Mouse (Mus musculus): ENCODE measurements around the gene Epor. TPM values are rescaled to one million over a fixed set of nuclear protein-coding genes. Genes with fewer than 3 reads are reported as not detected.

The Epor gene
- 244 and 249 TPM in 2 replicates for total RNA-seq (2015; ENCODE audit: low replicate concordance)
- 188 and 199 TPM in 2 replicates for total RNA-seq (2017; ENCODE audit: low replicate concordance)

DNA sequence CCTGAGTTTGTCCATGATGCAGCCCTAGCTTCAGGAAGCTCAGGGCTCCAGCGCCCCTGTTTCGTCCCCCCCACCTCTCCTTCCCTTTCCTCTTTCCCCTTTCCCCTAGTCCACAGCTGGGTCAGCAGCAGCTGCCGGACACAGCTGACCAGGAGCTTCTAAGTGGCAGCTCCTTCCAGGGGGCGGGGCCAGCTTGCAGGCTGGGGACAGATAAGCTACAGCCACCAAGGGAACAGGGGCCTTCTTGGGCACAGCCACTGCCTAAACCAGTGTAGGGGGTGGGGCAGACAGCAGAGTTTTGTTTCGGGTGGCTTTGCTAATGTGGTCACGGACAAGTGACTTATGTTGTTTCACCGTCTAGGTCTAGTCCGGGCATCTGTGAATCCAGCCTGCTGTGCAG lies at the start of gene Epor:
TSS of gene Epor (minus strand) at position 90 of the 400 bp plus-strand sequence.
- ATAC-seq (replicated peaks; ENCODE audit: low FRiP score, poor library complexity, severe bottlenecking), result peak; percentile 83

DNA sequence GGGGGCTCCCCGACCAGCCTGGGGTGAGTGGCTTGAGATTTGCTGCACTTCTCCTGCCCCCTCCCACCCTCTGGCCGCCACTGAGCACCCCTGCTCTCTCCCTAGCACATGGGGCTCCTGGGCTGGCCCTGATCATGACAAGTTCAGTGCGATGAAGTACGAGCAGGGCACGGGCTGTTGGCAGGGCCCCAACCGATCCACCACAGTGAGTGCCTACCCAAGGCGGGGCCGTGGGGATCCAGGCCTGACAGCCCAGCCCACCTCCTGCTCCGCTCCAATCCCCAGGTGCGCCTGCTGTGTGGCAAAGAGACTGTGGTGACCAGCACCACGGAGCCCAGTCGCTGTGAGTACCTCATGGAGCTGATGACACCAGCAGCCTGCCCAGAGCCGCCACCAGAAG lies 49.4 kb upstream of the Epor start:
- no peak for ATAC-seq (replicated peaks; ENCODE audit: low FRiP score, poor library complexity, severe bottlenecking)

DNA sequence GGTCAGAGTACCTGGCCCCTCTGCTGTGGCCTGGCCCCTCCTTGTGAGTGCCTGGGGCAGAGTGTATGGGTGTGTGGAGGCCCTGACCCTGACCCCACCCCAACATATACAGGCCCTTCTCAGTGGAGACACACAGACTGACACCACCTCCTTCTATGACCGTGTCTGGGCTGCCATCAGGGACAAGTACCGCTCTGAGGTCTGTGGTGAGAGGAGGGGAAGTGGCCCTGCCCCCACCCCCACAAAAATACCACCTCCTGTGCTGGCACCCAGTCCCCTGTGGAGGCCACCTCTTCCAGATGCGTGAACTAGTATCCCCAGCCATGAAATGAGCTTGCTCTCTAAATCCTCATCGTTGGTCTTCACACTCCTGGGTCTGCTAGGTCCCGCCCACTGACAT lies 47.7 kb upstream of the Epor start:
- ATAC-seq (replicated peaks; ENCODE audit: low FRiP score, poor library complexity, severe bottlenecking), result no peak

DNA sequence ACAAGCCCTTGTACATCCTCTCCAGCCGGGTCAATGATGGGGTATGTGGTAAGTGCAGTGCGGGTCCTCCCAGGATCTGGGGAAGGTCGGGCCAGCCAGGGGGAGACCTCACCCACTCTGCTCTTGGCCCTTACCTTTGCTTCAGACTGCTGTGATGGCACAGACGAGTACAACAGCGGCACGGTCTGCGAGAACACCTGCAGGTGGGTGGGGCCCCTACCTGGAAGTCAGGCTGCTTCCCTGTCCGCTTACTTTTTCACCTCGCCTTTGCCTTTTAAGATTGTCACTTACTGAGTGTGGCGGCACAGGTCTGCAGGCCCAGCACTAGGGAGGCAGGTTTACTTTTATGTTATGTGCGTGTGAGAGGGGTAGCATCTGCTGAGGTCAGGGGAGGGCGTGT lies 41.2 kb upstream of the Epor start:
- no peak for ATAC-seq (replicated peaks; ENCODE audit: low FRiP score, poor library complexity, severe bottlenecking)

DNA sequence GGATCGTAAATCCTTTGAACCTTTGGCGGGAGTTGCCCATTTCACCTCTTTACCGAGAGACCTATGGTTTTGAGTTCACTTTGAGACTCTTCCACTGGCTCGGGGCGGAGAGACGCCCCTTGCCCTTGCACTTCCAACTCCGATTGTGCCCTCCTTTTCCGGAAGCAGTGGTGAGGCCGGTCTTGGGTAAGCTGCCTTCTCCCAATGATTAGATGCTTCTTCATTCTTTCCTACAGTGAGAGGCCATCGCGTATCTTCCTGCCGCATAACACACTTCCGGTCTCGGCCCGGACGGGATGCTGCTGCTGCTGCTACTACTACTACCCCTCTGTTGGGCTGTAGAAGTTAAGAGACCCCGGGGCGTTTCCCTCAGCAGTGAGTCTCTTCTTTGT lies 39.9 kb upstream of the Epor start:
- ATAC-seq (replicated peaks; ENCODE audit: low FRiP score, poor library complexity, severe bottlenecking), result peak; percentile 52

DNA sequence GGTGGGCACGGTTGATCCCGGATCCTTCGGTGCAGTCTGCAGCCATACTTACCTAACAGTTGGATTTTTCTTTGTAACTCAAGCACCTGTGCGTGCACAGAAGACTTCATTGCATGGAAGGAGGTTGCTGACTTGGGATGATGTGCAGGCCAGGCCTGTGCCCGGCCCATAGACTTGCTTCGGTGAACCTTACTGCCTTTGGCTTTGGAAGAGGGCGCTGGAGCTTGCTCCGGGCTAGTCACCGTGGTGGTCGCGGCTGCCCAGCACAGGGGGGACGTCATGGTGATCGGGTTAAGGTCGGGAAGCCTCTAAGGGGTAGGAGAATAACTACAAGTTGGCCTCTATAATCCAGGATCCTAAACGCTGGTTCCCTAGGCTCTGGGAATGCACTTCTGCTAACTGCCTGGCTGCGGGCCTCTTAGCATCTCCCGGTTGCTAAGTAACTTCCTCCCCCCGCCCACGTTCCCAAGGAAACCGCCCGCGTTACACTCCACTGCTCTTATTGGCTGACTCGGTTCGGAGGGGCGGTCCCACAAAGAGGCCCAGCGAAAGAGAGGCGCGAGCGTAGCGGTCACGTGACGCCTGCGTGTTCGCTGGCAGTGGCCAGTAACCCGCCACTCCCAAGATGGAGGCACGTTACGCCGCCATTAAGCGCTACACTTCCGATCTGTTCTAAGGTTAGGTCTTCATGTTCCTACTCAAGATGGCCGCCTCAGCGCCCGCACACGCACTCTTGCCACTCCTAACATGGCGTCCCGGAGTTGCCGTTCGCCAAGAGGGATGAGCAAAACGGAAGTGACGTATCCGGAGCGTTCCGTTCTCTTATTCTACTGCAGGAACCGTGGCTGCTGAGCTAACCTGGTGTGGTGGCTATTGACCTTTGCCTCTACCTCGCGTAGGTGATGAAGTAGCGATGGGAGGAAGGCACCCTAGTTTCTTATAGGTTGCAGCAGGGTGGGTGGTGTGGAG lies 39.2 kb upstream of the Epor start, which contains the start of the genes Ccdc151 and Prkcsh:
TSS of gene Ccdc151 (minus strand) at position 441 of the 969 bp plus-strand sequence.
TSS of gene Prkcsh (plus strand) at position 613 of the 969 bp plus-strand sequence.
- peak; percentile 94 for ATAC-seq (replicated peaks; ENCODE audit: low FRiP score, poor library complexity, severe bottlenecking)

DNA sequence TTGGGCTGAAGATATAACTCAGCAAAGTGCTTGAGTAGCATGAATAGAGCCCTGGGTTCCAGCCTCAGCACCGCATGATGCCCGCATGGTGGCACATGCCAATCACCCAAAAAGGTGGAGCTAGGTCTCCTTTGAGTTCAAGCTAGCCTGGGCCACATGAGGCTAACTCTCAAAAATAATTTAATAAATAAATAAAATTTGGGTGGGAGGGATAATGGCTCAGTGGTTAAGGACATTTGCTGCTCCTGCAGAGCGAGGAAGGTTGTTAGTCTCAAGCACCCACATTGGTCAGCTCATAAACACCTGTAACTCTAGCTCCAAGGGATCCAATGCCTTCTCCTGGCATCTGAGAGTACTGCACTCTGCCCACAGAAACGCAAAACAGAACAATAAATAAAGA lies 38.3 kb upstream of the Epor start:
- no peak for ATAC-seq (replicated peaks; ENCODE audit: low FRiP score, poor library complexity, severe bottlenecking)

DNA sequence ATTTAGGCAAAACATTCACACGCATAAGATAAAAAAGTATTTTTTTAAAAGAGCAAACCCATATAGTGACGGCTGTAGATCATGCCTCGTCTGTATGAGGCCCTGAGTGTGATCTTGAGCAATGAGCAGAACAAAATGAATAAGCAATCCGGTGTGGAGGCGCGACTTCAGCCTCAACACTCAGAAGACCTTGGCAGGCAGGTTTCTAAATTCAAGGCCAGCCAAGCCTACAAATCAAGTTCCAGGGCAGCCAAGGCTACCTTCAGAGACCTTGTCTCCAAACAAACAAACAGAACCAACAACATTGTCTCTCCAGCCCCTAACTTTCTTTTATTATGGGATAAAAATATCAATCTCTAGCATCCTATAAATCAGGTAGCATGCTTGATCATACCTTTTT lies 37.0 kb upstream of the Epor start:
- no peak for ATAC-seq (replicated peaks; ENCODE audit: low FRiP score, poor library complexity, severe bottlenecking)

DNA sequence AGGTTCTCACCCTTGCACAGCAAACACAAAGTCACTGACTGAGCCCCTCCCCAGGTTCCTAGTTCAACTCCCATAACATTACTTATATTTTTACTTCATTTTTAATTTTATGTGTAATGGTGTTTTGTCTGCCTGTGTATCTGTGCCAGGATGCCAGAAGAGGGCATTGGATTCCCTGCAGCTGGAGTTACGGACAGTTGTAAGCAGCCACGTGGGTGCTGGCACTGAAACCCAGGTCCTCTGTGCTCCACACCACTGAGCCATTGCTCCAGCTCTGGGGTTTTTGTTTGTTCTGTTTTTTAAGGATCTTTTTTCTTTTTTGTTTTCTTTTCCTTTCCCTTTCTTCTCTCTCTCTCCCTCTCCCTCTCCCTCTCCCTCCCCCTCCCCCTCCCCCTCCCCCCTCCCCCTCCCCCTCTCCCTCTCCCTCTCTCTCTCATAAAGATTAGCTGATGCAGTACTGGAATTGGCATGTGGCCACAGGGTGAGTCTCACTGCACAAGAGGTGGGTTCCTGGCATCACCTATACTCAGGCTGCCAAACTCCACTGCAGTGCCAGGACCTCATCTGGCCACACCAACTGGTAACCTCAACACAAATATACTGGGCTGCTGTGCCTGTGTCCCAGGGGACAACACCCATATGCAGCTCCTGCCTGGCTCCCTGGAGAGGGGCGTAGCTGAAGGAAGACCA lies 33.0 kb upstream of the Epor start:
- no peak for ATAC-seq (replicated peaks; ENCODE audit: low FRiP score, poor library complexity, severe bottlenecking)

DNA sequence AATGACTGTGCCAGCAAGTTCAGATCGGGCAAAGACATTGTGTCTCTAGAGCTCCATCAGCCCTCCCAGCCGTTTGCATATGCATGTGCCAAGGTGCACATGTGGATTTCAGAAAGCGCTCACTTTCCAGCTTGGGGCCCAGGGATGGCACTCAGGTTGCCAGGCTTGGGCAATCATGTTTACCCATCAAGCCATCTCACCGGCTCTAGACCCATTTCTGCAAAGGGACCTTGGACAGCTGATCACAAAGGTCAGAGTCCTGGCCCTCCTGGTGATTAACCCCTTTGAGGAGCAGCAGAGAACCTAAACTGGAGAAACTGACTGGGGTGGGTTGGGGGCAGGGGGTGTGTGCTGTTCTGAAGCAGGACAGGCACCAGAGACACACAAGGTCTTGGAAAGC lies 28.9 kb upstream of the Epor start:
- ATAC-seq (replicated peaks; ENCODE audit: low FRiP score, poor library complexity, severe bottlenecking), result no peak

DNA sequence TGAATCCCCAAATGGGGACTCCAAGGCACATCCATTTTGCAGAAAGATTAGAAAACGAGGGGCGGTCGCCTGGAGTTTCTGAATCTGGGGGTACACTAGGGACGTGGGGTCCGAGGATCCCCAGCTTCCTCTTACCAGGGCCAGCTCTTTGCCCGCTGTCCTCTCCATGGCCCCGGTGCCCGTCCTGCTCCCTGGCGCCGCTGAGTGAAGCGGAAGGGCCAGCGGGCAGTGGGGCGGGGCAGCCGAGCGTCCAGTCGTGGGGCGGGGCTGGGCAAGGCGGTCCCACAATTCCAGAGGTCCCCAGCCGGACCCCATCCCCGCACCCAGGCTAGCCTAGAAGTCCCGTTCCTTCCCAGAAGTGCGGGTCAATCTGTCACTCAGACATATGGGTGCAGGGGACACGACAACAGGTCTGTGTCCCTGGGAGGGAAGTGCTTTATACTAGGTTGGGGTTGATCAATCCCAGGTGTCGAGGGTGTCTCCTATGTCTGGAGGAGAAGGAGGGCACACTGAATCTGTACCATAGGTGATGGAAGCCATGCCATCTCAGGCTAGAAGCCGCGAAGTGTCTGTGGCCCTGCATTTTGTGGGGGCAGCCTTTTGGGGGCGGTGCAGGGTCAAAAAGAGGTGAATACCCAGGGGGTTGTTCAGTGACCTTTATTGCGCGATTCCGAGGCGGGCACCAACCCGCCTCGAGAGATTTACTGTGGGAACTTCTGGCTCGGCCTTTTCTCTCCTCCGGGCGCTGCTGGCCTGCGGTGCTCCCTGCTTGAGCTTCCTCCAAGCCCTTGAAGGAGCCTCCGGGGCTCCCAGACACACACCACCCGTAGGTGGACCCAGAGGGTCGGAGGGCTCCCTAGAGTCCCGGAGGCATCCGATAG lies 26.2 kb upstream of the Epor start, which contains the start of gene Rgl3:
TSS of gene Rgl3 (minus strand) at position 217 of the 881 bp plus-strand sequence.
- ATAC-seq (replicated peaks; ENCODE audit: low FRiP score, poor library complexity, severe bottlenecking), result no peak

DNA sequence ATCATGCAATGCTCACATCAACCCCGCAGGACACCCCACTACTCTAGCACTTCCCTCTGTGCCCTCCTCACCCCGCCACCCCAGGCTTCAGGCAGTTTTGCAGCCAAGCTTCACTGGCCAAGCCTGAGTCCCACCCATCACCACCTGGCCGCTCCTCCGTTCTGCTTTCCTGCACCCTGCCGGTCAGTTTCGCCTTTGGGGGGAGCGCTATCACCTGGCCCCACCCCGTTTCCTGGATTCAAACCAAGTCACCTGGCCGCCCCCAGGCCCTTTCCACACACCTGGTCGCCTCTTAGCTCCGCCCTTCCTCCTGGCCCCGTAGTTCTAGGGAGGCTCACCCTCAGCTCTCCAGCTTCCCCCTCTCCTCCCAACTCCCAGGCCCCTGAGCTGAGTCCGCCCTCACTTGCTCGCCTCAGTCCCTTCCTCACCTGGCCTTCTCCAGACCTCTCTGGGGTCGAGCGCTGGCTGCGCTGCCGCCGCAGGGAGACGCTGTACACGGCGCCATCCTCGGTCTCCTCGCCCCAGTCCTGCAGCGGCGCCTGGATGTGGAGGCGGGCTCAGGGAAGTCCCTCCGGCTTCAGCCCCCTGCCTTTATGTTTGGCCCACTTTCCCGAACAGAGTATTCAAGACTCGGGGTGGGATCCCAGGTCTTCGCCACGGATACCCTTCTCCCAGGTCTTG lies 25.3 kb upstream of the Epor start:
- no peak for ATAC-seq (replicated peaks; ENCODE audit: low FRiP score, poor library complexity, severe bottlenecking)

DNA sequence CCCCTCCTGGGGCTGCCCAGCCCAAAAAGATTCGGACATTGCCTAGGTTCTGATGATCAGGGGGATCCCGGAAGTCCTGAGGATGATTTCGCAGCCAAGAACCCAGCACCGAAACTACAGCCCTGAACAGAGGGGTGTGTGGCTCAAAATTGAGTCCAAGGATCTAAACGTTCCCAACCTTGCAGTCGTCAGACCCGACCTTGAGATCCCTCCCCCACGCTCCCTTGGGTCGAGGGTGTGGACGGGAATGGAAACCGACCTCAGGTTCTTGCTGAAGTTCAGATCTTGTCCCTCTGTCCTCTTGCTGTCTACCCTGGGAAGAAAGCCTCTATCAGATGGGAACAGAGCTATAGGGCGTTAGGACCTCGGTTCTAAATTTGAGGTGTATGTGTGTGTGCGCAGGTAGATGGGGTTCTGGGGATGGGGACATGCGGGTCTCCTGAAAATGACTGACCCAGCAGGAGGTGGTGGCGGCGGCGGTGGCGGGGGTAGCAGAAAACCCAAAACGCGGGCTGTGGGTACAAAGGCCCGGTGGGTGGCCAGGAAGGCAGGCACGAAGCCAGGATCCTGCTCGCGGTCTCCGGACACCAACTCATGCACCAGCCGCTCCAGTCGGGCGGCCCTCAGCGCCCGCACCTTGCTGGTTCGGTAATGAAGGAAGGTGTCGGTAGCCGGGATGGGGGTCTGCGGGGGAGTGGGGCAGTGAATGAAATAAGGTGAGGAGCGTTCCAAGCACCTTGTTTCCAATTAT lies 24.5 kb upstream of the Epor start:
- ATAC-seq (replicated peaks; ENCODE audit: low FRiP score, poor library complexity, severe bottlenecking), result no peak

DNA sequence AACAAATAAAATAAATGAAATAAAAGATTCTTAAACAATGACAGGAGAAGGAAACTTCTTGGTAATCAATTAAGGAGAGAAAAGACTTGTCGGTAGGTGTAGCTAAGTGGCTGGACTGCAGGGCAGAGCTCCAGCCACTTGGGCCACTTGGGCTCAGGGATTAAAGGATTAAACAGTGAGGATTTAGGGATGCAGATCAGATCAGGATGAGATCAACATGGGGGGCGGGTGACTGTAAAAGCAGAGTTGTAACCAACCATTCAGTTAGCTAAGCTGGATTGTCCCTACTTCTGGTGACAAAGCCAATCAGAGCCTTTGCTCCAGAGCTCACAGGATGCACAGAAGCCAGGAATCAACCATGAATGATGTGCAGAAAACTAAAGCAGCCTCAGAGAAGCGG lies 20.6 kb upstream of the Epor start:
- ATAC-seq (replicated peaks; ENCODE audit: low FRiP score, poor library complexity, severe bottlenecking), result no peak

DNA sequence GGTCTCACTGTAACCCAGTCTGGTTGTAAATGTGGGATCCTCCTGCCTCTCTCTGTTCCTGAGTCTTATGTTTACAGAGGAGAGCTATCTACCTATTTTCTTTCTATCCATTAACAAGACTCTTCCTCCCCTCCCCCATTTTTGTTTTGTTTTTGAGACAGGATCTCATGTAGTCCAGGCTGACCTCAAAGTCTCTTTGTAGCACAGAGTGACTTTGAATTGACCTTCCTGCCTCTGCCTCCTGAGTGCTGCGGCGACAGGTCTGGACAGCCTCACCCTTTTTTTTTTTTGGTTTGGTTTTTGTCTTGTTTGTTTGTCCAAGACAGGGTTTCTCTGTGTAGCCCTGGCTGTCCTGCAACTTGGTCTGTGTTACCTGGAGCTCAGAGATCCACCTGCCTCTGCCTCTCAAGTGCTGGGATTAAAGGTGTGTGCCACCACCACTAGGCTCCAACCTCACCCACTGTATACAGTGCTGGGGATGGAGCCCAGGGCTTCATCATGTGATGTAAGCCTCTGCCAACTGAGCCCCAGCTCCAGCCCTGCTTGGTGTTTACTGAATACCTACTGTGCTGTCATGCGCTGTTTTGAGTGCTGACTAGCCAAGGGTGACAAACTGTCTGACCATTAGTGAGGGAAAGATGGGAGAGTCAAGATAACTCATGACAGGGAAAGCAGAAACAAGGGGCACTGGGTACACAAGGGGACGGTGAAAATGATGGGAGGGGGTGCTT lies 15.3 kb upstream of the Epor start:
- ATAC-seq (replicated peaks; ENCODE audit: low FRiP score, poor library complexity, severe bottlenecking), result no peak; the same call in 1 of the 2 replicates

DNA sequence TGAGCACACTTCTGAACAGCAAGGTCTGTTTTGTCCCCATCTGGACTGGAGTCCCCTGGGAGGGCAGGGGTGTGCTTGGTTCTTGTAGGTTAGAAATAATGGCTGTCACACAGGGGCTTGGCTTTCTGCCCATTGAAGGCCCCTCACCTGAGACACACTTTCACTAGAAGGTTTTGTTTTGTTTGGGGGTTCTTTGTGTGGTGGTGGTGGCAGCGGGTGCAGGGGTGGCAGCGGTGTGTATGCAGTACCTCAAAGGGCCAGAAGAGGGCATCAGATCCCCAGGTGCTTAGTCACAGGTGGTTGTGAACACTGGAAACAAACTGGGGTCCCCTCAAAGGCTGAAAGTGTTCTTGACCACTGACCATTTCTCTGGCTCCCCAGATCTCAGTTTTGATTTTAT lies 14.7 kb upstream of the Epor start:
- ATAC-seq (replicated peaks; ENCODE audit: low FRiP score, poor library complexity, severe bottlenecking), result peak; percentile 79

DNA sequence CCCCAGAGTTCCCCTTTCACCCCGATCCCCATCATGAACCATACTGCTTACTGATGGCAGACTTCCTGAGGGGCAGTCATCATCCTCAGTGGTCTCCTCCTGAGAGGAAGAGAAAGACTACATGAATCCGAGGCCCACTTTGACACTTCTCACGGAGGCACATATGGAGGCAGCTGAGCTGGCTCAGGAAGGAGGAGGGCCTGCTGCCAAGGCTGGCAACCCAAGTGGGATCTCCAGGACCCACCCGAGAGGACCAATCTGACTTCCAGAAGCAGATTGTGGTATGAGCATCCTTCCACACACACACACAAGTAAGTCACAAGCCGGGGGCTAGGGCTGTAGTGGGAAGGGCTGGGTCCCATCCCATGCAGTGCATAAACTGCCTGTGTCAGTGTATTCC lies 14.0 kb upstream of the Epor start:
- ATAC-seq (replicated peaks; ENCODE audit: low FRiP score, poor library complexity, severe bottlenecking), result no peak

DNA sequence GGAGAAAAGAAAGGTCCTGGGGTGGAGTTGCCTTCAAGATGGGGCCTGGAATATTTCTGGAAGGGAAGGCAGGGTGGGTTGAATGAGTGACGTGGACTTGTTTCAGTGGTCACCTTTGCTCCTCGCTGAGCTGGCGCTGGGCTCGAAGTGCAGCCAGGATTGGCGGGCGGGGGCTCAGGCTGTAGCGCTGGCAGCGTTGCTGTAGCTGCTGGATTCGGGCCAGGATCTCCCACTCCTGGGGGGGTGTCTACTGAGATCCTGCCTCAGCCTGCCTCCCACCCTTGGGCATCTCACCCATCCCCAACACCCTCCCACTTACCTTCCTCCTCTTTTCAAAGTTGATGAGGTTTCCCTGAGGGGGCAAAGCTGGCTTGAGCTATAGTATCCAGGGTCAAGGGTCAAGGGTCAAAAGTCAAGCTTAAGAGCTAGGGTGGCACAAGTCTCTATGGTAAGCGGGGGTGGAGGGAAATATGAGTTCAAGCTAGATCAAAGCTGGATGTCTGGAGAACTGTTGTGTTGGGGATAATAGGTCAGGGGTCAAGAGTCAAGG lies 13.4 kb upstream of the Epor start:
- no peak for ATAC-seq (replicated peaks; ENCODE audit: low FRiP score, poor library complexity, severe bottlenecking)

Data from erythroid progenitor cell, adult 5-6 weeks (primary cell).